Mouse (Mus musculus): ENCODE results near the gene Lpo.

GRCm38 (mm10) chr11:87871766-87872165, 43.7 kb upstream of the Lpo start:
- TF ChIP-seq CTCF (IDR thresholded peaks at IDR 0.05; ENCODE audit: low read depth) (no peak), EP300 (IDR thresholded peaks at IDR 0.05; ENCODE audit: low read depth) (no peak)
